Mouse (Mus musculus) heart, adult 11 months (tissue): ENCODE measurements around the gene Ypel3.
"Not testable (repeated sequence)": the region's sequence is repeated elsewhere in the genome, so short reads cannot be mapped to it uniquely, and the experiment has no call there.

ENCODE experiments used
- DNase-seq: peaks from one replicate; pipeline ENCODE4 v3.0.0; 2022

The Ypel3 gene

DNA sequence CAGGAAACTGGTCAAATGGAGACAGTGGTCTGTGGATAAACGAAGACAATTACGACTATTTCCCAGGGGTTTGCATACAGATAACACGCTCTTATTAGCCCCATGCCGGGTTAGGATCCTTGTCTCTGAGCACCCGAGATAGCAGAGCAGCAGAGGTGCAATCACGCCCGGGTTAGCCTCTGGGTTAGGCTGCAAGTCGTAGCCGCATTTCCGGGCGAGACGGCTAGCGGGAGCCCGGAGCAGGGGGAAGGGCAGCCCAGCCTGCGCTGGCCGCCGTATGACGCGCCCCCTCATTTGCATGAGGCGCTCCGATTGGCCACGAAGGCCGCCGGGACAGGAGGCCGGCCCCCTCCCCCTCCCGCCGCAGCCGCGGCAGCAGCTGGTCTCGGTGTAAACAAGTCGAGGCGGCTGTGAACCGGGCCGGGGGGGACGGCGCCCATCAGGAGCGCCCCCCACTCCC lies at the start of gene Ypel3:
Gene Ypel3, plus strand, starts transcription at position 358 of the 460 bp plus-strand sequence.
- DNase-seq = peak; percentile 100

DNA sequence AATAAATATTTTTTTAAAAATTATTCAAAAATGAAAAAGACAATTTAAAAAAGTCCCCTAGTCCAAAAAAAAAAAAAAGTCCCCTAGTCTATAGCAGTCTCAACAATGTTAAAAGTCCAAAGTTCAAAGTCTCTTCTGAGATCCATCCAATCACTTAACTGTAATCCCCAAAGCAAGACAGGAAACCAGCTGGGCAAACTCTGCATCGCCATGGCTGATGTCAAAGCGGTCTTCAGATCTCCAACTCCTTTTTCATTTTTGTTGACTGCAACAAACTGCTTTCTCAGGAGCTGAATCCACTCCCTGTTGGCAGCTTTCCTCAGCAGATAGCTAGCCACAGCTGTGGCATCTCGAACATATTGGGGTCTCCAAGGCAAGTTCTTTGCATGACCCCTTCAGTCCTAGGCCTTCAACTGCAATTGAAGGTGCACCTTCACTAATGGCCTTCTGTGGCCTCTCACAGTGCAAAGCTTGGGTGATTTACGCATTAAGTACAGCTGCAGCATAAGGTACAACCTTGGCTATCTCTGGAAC lies 46.4 kb upstream of the Ypel3 start:
- not testable (repeated sequence) for DNase-seq

DNA sequence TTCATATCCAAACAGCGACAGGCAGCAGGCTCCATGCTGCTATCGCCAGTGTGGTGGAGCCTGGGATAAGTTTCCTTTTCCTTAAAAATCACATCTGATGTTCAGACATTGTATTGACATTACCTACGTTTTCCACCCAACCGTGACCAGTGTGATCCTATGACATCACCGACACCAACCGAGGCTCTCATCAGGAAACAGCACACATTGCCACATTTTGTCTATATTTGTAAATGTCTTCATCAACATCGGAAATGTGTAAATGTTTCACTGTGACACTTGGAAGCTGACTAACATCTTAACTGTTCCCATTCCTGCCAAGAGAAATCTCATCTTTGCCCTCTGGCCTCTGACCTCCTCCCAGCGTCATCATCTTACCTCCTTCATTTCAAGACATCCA lies 40.6 kb upstream of the Ypel3 start:
- DNase-seq = no peak

DNA sequence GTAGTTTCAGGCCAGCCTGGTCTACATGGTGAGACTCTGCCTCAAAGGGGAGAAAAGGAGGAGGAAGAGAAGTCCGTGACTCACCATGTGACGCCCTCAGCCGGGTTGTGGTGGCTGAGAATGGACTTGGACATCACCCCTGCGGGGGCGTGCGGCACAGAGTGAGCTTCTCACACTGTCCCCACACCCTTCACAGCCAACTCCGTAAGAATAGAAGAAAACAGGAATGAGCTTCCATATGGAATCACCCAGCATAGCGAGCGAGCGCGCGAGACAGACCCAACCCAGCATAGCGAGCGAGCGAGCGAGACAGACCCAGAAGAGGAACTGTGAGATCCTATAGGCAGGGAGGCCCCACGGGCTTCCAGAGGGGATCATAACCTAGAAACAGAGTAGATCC lies 37.2 kb upstream of the Ypel3 start:
- no peak for DNase-seq

DNA sequence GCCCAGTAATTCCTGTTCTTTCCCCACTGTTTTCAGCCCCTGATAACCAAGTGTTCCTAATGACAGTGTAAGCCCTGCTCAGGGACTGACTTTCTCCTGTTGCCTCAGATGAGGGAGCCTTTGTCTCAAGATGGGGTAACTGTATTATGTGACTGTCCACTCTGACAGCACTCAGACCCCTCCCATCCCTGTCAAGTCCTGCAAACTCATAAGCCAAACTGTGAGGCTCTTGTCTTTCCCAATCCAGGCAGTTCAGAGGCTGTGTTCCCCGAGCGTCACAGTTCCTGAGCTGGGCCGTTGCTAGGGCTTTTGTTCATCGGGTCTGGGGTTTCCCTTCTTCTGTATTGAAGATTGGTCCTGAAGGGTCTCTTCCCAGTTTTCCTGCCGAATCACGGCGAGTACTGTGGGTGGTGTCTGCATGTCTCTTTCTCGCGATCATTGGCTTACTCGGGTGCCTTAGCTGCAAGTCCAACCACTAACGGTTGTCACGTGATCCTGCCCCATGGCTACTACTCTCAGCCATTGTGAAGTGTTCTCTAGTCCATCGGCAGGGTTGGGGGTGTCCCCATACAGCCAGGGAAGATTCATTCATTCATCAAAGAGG lies 36.5 kb upstream of the Ypel3 start:
- no peak for DNase-seq

DNA sequence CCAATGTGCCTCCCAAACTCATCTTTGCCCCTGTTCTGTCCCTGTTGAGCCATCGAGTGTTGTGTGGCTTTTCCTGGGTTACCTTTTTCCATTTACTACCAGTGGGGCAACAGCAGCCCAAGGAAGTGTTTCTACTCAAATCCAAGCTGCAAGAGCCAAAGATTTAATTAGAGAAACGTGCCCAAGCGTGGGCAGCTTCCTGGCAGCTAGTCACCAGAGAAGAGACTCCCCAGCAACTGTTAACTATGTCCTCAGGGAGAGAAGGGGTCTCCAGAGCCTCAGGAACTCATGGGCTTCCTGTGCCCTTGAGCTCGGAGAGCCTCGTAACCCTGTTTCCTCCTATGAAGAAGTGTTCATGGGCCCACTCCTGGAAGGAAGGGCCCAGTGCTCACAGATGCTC lies 35.8 kb upstream of the Ypel3 start:
- peak; percentile 57 for DNase-seq

DNA sequence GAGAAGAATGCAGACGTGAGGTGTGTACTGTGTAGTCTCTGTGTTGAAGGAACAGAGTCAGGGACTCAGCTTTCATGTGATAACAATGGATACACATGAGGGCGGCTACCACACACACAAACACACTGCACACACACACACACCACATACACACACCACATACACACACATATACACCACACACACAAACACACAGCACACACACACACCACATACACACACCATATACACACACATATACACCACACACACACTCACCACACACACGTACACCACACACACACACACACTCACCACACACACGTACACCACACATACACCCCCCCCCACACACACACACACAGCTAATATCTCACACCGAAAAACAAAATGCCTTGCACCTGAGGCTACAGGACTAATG lies 35.3 kb upstream of the Ypel3 start:
- DNase-seq = no peak

DNA sequence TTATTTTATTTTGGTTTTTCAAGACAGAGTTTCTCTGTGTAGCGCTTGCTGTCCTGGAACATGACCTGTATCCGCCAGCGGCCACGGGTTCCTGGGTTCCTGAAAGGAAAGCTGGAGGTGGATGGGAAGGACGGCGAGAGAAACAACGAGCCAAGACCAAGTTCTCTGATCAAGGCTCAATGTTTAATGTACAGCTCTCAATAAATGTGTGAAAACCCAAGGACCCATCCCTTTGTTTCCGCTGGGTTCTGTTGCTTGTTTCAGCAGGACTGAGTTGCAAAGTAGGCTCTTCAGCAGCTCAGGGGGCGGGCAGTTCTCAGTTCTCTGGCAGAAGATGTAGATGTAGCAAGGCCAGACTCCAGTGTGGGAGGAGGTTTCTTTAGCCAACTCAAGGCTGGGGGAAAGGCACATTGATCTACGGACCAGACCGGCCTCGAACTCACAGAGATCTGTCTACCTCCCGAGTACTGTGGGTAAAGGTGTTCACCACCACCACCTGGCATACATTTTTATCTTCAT lies 34.7 kb upstream of the Ypel3 start:
- DNase-seq = peak; percentile 61

DNA sequence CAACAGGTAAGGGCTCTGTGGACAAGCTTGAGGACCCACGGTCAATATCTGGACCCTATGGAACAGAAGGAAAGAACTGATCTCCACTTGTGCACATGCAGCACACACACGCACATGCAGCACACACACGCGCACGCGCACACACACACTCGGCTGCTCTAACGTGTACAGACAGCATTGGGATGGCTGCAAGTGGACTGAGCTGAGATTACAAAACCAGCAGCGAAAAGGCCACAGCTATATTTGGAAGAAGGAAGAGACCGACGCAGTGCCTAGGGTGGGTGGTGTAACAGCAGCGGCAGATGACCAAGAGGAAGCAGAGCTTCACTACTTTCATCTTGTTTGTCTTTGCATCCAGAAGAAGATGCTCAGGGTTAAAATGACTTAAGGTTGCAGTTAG lies 30.7 kb upstream of the Ypel3 start:
- peak; percentile 97 for DNase-seq

DNA sequence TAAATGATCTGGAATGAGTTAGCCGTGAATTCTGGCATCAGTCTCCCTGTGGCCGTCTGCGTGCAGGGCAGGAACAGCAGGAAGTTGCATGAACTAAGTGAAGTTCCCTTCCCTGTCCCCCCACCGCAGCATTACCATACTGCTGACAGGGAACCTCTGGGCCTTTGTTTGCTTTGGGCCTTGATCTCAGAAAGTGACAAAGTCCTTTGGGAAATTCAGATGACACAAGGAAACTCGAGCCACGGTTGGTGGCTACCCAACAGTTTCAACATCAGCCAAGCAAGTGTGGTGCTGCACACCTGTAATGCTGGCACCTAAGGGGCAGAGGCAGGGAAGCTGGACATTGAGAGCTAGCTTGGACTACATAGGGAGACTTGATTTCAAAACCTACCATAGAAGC lies 30.0 kb upstream of the Ypel3 start:
- peak; percentile 96 for DNase-seq

DNA sequence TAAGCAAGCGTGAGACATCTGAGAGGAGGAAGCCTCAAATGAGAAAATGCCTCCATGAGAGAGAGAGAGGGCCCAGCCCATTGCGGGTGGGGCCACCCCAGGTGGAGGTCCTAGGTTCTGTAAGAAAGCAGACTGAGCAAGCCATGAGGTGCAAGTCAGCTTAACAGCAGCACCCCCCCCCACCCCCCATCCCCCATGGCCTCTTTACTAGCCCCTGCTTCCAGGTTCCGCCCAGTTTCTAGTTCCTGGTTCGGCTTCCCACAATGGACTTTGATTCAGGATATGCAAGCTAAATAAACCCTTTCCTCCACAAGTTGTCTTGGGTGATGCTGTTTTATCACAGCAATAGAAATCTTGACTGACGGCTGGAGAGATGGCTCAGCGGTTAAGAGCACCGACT lies 27.9 kb upstream of the Ypel3 start:
- DNase-seq = peak; percentile 85

DNA sequence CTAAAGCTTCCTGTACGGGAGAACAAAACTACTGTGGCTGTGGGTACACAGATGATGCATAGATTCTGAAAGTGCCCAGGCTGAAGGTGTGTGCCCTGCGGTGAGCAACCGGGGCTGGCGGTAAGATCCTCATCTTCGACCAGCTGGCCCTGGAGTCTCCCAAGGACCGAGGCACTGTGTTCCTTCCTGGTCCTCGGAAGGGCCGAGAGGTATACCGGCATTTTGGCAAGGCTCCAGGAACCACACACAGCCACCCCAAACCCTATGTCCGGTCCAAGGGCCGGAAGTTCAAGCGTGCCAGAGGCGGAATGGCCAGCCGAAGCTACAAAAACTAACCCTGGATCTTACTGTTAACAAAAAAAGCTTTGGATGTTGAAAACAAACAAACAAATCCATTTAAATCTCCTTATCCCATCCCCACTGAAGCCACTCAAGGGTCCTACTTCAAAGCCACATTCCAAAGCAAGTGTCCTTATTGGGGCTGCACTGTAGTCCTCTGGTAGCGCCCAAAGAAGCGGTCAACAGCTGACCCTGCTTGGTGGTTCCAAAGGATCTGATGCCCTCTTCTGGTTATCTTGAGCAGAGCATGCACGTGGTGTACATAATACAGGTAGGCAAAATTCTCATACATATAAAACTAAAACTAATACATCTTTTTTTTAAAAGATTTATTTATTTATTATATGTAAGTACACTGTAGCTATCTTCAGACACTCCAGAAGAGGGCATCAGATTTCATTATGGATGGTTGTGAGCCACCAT lies 27.0 kb upstream of the Ypel3 start:
- DNase-seq = peak; percentile 86

DNA sequence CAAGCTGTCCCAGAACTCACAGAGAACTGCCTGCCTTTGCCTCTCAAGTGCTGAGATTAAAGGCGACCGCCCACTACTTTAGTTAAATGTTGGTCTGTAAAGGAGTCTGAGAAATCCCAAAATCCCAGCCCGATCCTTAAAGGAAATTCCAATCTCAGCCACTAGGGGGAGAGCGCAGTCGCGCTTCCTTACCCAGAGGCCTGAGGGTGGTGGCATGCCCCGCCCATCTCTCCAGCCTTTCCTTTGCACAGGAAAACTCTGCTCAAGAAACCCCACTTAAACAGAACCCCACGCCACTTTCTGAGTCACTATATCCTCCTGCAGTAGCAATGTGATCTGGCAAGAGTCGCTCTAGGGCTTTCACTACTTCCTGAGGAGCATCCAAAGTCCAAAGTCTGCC lies 21.9 kb upstream of the Ypel3 start:
- peak; percentile 97 for DNase-seq

DNA sequence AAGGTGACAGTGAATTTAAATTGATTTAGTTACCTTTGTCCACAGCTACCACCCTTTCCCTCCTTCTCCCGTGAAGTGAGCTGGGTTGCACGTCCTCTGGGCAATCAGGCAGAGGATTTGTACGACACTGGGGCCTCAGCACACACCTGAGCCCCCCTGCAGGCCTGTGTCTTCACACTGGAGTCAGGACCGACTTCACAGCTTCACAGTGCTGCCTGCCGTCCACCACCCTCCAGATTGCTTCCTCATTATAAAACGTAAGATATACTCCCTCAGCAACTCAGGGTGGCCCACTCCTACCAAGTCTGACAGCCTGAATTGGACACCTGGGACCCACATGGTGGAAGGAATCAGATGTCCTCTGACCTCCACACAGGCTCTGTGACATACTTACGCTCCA lies 18.2 kb upstream of the Ypel3 start:
- peak; percentile 89 for DNase-seq

DNA sequence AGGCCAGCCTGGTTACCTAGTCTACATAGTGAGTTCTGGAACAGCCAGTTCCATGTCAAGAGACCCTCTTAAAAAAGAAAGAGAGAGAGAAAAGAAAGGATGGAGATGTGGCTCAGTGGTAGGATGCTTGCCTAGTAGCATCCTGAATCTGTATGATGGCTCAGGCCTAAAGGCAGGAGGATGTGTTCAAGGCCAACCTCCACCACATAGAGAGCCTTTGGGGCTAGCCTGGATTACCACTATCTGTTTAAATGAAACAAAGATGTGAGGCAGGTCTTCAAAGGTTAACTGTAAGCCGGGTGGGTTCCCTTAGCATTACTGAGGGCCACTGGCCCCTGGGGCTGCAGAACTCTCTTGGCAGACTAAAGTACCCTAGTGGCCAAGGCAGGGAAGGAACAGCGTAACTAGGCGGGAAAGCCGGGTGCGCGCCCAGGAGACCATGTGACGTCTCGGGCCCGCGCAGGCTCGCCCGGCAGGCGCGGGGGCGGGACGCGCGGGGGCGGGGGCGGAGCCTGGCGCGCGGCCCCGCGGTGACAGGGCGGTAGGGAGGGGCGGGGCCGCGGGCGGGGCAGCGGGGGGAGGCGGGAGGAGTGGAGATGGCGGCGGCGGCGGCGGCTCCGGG lies 17.6 kb upstream of the Ypel3 start, which contains the start of gene Mapk3:
Gene Mapk3, plus strand, starts transcription at position 552 of the 622 bp plus-strand sequence.
- DNase-seq = peak; percentile 99

DNA sequence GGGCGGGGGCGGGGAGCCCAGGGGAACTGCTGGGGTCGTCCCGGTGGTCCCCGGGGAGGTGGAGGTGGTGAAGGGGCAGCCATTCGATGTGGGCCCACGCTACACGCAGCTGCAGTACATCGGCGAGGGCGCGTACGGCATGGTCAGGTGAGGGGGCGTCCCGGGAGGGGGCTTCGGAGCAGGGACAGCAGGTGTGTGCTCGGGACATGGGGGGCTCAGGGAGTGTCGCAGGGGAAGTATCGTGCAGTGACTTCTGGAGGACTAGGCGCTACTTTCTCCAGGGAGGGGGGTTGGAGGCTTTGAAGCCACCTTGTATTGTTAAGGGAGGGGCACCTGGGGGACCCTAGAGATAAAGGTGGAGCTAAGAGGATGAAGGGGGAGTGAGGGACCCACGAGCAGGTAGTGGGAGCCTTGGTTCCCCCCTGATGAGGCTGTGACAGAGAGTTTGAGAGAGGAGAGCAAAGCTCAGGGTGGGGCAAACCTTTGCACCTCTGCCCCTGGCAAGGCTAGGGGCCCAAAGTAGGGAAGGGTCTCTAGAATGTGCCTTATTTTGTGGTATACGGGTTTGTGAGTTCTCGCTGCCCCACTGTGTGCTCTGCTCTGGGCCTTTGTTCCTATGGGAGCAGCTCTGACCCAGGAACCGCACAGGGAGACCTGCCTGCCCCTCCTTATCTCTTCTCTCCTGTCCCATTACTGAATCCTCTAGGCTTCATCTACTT lies 16.9 kb upstream of the Ypel3 start:
- no peak for DNase-seq

DNA sequence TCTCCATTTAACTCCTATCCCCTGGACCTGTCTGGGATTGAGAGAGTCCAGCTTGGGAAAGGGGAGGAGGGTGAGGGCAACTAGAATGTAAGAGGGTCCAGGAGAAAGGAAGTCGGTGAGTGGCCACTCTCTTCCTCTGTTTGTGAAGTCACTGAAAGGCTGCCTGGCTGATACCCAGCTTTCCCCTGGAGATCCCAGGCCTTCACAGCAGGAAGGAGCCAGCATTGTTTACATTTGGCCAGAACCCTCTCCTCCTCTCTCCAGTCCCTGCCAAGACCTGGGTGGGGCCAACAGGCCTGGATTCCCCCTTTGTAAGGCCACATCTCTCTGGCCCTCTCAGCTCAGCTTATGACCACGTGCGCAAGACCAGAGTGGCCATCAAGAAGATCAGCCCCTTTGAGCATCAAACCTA lies 16.4 kb upstream of the Ypel3 start:
- DNase-seq = peak; percentile 99

DNA sequence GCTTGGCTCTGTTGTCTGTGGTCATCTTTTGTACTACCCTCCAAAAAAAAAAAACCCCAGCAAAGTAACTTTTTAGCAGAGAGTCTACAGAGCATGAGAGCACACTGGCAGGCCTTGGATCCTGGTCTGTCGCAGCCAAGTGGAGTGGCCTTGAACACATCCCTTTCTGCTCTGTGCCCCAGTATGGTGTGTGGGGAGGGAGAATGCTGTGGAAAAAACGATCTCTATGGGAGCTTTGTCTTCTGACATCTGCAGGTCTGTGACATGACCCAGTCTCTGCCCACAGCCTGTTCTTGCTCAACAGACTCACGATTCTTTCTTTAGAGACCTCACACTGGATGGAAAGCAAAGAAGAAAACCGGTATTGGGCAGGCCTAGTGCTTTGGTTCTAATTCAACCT lies 15.8 kb upstream of the Ypel3 start:
- DNase-seq = no peak

DNA sequence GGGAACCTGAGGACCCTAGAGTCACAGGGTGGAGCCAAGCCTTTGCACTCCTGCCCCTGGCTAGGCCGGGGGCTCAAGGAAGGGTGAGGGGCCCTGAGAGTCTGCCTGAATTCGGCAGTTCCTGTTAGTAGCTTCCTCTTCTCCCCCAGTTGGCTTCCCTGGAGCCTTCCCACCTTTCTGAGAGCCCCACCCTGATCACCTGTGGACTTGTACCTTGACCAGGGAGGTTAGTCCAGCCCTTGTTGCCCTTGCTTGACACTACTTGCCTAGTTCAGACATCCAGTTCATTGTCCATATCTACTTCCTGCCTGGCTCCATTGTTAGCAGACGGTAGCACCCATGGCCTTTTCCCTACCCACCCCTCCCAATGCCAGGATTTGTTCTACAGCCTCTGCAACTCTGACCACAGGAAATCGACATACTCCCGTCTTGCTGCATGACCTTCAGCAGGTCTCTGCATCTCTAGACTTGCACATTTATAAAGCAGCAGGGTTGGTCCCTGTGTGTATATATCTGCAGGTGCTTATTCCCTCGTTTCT lies 15.2 kb upstream of the Ypel3 start:
- peak; percentile 94 for DNase-seq

DNA sequence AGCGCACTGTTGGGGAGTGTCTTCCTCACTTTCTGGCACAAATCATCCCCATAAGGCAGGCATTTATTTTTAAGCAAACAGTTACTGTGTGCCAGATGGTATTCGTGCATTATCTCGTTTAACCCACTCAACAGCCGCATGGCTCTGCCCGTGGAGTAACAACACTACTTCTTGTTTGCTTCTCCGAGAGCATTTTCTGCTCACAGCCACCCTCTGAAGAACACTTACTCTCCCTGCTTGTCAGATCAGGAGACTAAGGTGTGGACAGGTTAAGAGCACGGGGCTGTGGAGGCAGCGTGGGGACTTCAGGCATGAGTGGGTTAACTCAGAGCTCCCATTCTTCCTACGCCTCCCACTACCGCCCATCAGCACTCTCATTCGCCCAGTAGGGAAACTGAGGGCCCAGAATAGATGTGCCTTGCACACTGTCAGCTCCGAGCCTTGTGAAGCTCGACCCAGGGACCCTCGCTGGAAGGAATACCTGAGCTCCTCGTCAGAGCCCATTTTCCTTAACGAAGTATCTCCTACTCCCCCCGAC lies 14.2 kb upstream of the Ypel3 start:
- no peak for DNase-seq

DNA sequence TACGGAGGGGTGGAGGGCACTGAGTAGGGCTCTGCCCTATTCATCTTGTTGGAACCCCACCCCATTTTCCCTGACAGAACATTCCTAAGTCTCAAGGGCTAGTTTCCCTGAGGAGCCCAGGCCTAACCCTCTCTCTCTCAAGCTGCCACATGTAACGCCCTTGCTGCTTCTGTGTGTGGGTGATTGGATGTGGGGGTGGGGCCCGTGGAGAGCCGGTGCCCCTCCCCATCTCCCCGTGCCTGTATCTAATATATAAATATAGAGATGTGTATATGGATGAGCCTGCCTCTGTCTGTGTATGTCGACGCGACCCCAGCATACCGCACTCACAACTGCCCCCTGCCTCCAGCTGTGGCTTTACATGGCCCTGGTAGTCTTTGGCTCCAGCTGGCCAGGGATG lies 11.2 kb upstream of the Ypel3 start:
- DNase-seq = no peak

DNA sequence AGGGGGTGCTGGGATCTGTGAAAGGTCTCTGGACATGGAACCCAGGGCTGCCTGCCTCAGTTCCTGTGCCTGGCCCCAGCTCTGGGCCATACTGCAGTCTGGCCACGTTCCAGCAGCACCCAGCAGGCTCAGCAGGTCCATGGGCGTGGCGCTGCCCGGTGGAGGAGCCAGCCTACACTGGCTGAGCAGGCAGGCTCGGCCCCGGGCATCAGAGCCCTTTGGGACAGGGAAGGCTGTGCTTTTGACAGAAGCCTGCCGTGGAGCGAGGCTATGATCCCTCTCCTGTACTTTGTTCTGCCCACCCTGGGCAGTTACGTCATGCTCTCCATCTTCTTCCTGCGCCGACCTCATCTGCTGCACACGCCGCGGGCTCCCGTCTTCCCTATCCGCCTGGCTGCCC lies 10.6 kb upstream of the Ypel3 start, which contains the start of gene Gdpd3:
Gene Gdpd3, plus strand, starts transcription at position 134 of the 400 bp plus-strand sequence.
- DNase-seq = no peak
